Mouse (Mus musculus): ENCODE results near the gene Gm6614. TPM values are rescaled to one million over a fixed set of nuclear protein-coding genes. Genes with fewer than 3 reads are reported as not detected.

The Gm6614 gene
- polyA plus RNA-seq, 1 experiment from 2014 or later = not detected

- WGBS (ENCODE audit: insufficient replicate concordance) = 60% methylated on average over 5 of the region's 5 CpGs
- 0 out of 2 replicates have a peak, but pooled peaks cover 5% of the 10 kb centered on the region for H3K9me3 ChIP-seq (replicated peaks)
- H3K9ac ChIP-seq = no peak overlapping the region
- no peak overlapping the region for H3K4me3 ChIP-seq
- H3K36me3 ChIP-seq = no peaks in the 10 kb centered on the region
- no peak overlapping the region for H3K27ac ChIP-seq
- ATAC-seq = no peak
- no peaks in the 10 kb centered on the region for H3K4me1 ChIP-seq
- H3K4me2 ChIP-seq = no peak overlapping the region
- H3K27me3 ChIP-seq (replicated peaks) = no peaks in the 10 kb centered on the region
Observed at GRCm38 (mm10) chr6:141960482-141960881, 50.7 kb downstream of the Gm6614 start.

DNA sequence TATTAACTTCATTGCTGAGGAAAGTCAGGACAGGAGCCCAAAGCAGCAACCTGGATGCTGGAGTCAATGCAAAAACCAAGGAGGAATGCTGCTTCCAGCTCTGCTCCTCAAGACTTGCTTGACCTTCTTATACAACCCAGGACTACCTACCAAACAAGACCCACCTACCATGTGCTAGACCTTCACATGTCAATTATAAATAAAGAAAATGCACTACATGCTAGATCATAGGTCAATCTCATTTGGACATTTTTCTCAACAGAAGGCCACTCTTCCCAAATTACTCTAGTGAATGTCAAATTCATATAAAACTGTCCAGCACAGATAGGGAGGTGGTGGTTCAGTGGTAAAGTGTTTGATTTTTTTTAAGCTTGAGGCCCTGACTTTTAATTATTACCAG, 64.4 kb downstream of the Gm6614 start, which contains the start of gene Slco1a1:
Gene Slco1a1, minus strand, starts transcription at position 101 of the 400 bp plus-strand sequence.
- H3K4me2 ChIP-seq = no peak within 1 kb of the TSS

GRCm38 (mm10) chr6:141940451-141940850, 70.8 kb downstream of the Gm6614 start:
- no peaks in the 10 kb centered on the region for H3K36me3 ChIP-seq
- 64% methylated on average over 1 of the region's 1 CpGs for WGBS (ENCODE audit: insufficient replicate concordance)
- no peak overlapping the region for H3K9ac ChIP-seq
- no peak for ATAC-seq
- H3K4me2 ChIP-seq = no peak overlapping the region
- H3K4me1 ChIP-seq = no peaks in the 10 kb centered on the region
- no peak overlapping the region for H3K27ac ChIP-seq
- no peaks in the 10 kb centered on the region for H3K9me3 ChIP-seq (replicated peaks)
- no peak overlapping the region for H3K4me3 ChIP-seq
- H3K27me3 ChIP-seq (replicated peaks) = no peaks in the 10 kb centered on the region

More for the DNA sequence above, 64.4 kb downstream of the Gm6614 start, which contains the start of gene Slco1a1:
- Histone ChIP-seq H3K27me3 (replicated peaks) (no peaks in the 10 kb centered on the region), H3K4me3 (no peak within 1 kb of the TSS), H3K27ac (no peak within 1 kb of the TSS), H3K36me3 (no peaks in the 10 kb centered on the region), H3K9me3 (replicated peaks) (no peaks in the 10 kb centered on the region), H3K4me1 (no peaks in the 10 kb centered on the region), H3K9ac (no peak within 1 kb of the TSS)
- no peak for ATAC-seq

Other genes starting within 250 kb of the Gm6614 start
- not detected in 2 replicates for gene Gm5724, start 237.6 kb downstream of the Gm6614 start, polyA plus RNA-seq (2016; fragmentation: Nextera tagmentation; extraction: Ambion mirVana)
- not detected in 2 replicates for gene Slco1a4, start 155.2 kb downstream of the Gm6614 start, polyA plus RNA-seq (2016; fragmentation: Nextera tagmentation; extraction: Ambion mirVana)
- gene Slco1a1, start 64.5 kb downstream of the Gm6614 start, polyA plus RNA-seq (2016; fragmentation: Nextera tagmentation; extraction: Ambion mirVana) = not detected in 2 replicates
- gene Slco1a6, start 197.1 kb upstream of the Gm6614 start, polyA plus RNA-seq (2016; fragmentation: Nextera tagmentation; extraction: Ambion mirVana) = not detected in 2 replicates

Data from liver, embryonic 12.5 days (tissue).